Mouse (Mus musculus) forebrain, postnatal 0 days (tissue): ENCODE results near the gene Arntl. TPM values are rescaled to one million over a fixed set of nuclear protein-coding genes. Genes with fewer than 3 reads are reported as not detected.
A peak's percentile ranks its signal among the peaks of the same experiment; 100 is the strongest.

Experiments
- ATAC-seq: fragments of 200-750 bp; cut with Nextera tagmentation; 2 replicates; pipeline ENCODE4 v1.8.0; 2017; ENCODE audit warnings: mild to moderate bottlenecking, moderate library complexity
- DNase-seq: peaks from one replicate; pipeline ENCODE4 v3.0.0-alpha.2; 2015
- H3K27ac ChIP-seq: fragments of 300-500 bp; sonication (generic); 2 replicates; pipeline ENCODE4 v1.5.1; 2014; ENCODE audit warnings: low read depth, mild to moderate bottlenecking, antibody characterized with exemption, low read length, moderate library complexity, mixed read lengths
- H3K27me3 ChIP-seq: fragments of 300-500 bp; sonication (generic); 2 replicates; pipeline ENCODE4 v1.6.1; 2014; ENCODE audit warnings: mild to moderate bottlenecking, low read length, mixed read lengths; ENCODE audit not compliant: insufficient read depth
- H3K36me3 ChIP-seq: fragments of 300-500 bp; sonication (generic); 2 replicates; pipeline ENCODE4 v1.6.1; 2014; ENCODE audit warnings: mild to moderate bottlenecking, moderate library complexity; ENCODE audit not compliant: insufficient read depth
- H3K4me1 ChIP-seq: fragments of 300-500 bp; sonication (generic); 2 replicates; pipeline ENCODE4 v1.6.1; 2014; ENCODE audit warnings: antibody characterized with exemption; ENCODE audit not compliant: insufficient read depth
- H3K4me2 ChIP-seq: fragments of 300-500 bp; sonication (generic); 2 replicates; pipeline ENCODE4 v1.6.1; 2014; ENCODE audit warnings: low read depth, mild to moderate bottlenecking, moderate library complexity
- H3K4me3 ChIP-seq: fragments of 300-500 bp; sonication (generic); 2 replicates; pipeline ENCODE4 v1.5.1; 2014; ENCODE audit warnings: low read depth, low read length, mixed read lengths
- H3K9ac ChIP-seq: fragments of 300-500 bp; sonication (generic); 2 replicates; pipeline ENCODE4 v1.6.1; 2014; ENCODE audit warnings: mild to moderate bottlenecking
- H3K9me3 ChIP-seq: fragments of 300-500 bp; sonication (generic); 2 replicates; pipeline ENCODE4 v1.6.1; 2016; ENCODE audit warnings: low read length
- CTCF ChIP-seq: sonication (generic); IDR thresholded peaks from 2 replicates; pipeline ENCODE4 v1.5.1; 2016; ENCODE audit warnings: antibody characterized with exemption, control low read depth, low read depth
- WGBS: fragments of 180-500 bp; shearing (Covaris S2); extraction: QIAGEN DNeasy Blood & Tissue Kit; methylation state at CpG from one replicate; pipeline ENCODE4 v1.1.7; 2014; 5-methylcytosine and 5-hydroxymethylcytosine counted together
- polyA plus RNA-seq: library from polyadenylated mRNA; unstranded; fragments of >200 nt; fragmentation: Nextera tagmentation; extraction: Ambion mirVana; gene quantifications from 2 replicates; pipeline ENCODE4 v1.2.1, GENCODE M21; 2015
- total RNA-seq: library from RNA; depleted of rRNA; stranded (reverse); fragments of >200 nt; gene quantifications from 2 replicates; pipeline ENCODE4 v1.2.3, GENCODE M21; 2014

Arntl gene
- total and polyA plus RNA-seq, 2 experiments from 2014 or later: 20.7 to 32.4 TPM

- Histone ChIP-seq H3K27ac (no peak overlapping the region), H3K27me3 (no peaks in the 10 kb centered on the region), H3K9ac (no peak overlapping the region), H3K4me3 (no peak overlapping the region), H3K4me2 (no peak overlapping the region), H3K9me3 (no peaks in the 10 kb centered on the region), H3K4me1 (no peaks in the 10 kb centered on the region), H3K36me3 (peaks cover 29% of the 10 kb centered on the region)
- 89% methylated on average over 2 of the region's 2 CpGs for WGBS
- DNase-seq (no peak), ATAC-seq (no peak)
- TF ChIP-seq CTCF: no peak
Measured at GRCm38 (mm10) chr7:113285405-113285804, 78.1 kb downstream of the Arntl start.

DNA sequence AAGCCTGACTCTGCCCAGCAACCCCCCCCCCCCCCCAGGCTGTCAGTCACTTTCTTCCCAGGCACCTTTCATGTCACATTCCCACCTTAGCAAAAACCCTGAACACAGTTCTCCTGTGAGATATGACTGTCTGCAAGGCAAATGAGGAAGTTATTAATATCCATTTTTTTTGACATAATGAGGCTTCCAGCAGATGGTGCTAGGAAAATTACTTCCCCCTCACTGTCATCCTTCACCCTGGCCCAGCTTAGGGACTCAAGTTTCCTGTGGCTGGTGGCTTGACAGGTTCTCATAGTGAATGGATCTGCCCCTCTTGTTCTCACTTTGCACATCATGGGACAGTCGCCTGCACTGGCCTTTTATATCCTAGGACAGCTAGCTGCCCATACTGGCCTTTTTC lies 81.9 kb downstream of the Arntl start:
- Histone ChIP-seq H3K27ac (peak overlapping the region; percentile 21), H3K9ac (no peak overlapping the region), H3K36me3 (peaks cover 28% of the 10 kb centered on the region), H3K27me3 (no peaks in the 10 kb centered on the region), H3K4me1 (no peaks in the 10 kb centered on the region), H3K9me3 (no peaks in the 10 kb centered on the region), H3K4me3 (no peak overlapping the region), H3K4me2 (no peak overlapping the region)
- TF ChIP-seq CTCF: no peak
- peak; percentile 42 for ATAC-seq
- 86% methylated on average over 1 of the region's 1 CpGs for WGBS
- no peak for DNase-seq

DNA sequence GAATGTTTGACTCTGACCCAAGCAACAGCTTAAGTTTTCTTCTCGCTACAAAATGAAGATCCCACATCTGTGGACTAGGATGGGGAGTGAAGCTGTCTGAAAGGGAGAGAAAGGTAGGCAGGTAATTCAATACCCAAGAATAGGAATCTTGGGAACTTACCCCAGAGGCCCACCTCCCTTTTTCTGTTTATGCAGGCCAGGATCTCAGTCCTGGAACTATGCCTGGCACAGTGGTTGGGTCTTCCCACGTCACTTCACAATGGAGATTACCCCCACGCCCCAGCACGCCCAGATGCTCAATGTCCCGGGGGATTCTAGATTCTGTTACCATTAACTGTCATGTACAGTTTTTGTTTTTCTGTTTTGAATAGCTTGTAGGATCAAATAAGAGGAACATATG lies 84.5 kb downstream of the Arntl start:
- no peaks in the 10 kb centered on the region for H3K27me3 ChIP-seq
- no peak overlapping the region for H3K27ac ChIP-seq
- H3K9ac ChIP-seq: no peak overlapping the region
- DNase-seq (no peak), ATAC-seq (no peak)
- no peaks in the 10 kb centered on the region for H3K9me3 ChIP-seq
- peaks cover 25% of the 10 kb centered on the region for H3K36me3 ChIP-seq
- H3K4me2 ChIP-seq: no peak overlapping the region
- WGBS: 80% methylated on average over 5 of the region's 5 CpGs
- H3K4me3 ChIP-seq: no peak overlapping the region
- no peak for TF ChIP-seq CTCF
- H3K4me1 ChIP-seq: no peaks in the 10 kb centered on the region

DNA sequence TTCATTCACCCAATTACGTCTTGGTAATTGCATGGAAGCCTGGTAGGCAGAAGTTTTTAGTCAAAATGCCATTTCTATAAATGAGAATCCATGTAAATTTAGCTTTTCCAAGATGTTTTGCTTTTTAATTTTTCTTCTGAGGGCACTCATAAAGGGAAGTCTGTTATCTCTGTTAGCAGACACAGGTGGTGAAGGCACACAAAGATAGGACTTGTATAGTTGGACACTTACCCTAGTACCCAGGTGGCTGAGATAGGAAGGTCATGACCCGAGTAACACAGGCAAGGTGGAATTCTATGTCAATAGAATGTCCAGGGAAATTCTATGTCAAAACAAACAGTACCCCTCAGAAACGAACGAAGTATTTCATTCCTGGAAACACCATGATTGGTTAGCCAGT lies 84.9 kb downstream of the Arntl start:
- Histone ChIP-seq H3K27me3 (no peaks in the 10 kb centered on the region), H3K36me3 (peaks cover 26% of the 10 kb centered on the region), H3K27ac (no peak overlapping the region), H3K4me3 (no peak overlapping the region), H3K9ac (no peak overlapping the region), H3K4me1 (no peaks in the 10 kb centered on the region), H3K9me3 (no peaks in the 10 kb centered on the region), H3K4me2 (no peak overlapping the region)
- 78% methylated on average over 4 of the region's 4 CpGs for WGBS
- no peak for TF ChIP-seq CTCF
- no peak for ATAC-seq
- no peak for DNase-seq

DNA sequence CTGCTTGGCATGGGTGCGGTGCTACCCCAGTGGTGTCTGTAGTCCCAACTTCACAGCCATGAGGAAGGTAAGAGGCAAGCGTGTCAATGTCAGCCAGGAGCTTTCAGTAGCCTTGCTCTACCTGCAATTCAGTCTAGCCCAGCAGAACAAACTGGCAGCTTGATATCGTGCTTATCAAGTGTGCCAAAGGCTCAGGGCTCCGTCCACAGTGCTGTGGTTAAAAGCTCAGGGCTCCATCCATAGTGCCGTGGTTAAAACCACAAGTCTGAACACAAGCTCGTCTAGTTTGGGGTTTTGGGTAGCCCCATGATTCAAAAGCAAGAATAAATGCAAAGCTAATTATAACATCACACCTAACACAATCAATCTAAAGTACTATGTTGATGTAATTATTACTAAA lies 87.3 kb downstream of the Arntl start:
- Histone ChIP-seq H3K36me3 (peaks cover 21% of the 10 kb centered on the region), H3K4me1 (no peaks in the 10 kb centered on the region), H3K27me3 (no peaks in the 10 kb centered on the region), H3K9ac (no peak overlapping the region), H3K4me2 (no peak overlapping the region), H3K27ac (no peak overlapping the region), H3K9me3 (no peaks in the 10 kb centered on the region), H3K4me3 (no peak overlapping the region)
- no peak for ATAC-seq
- TF ChIP-seq CTCF: no peak
- no peak for DNase-seq
- 89% methylated on average over 6 of the region's 6 CpGs for WGBS

DNA sequence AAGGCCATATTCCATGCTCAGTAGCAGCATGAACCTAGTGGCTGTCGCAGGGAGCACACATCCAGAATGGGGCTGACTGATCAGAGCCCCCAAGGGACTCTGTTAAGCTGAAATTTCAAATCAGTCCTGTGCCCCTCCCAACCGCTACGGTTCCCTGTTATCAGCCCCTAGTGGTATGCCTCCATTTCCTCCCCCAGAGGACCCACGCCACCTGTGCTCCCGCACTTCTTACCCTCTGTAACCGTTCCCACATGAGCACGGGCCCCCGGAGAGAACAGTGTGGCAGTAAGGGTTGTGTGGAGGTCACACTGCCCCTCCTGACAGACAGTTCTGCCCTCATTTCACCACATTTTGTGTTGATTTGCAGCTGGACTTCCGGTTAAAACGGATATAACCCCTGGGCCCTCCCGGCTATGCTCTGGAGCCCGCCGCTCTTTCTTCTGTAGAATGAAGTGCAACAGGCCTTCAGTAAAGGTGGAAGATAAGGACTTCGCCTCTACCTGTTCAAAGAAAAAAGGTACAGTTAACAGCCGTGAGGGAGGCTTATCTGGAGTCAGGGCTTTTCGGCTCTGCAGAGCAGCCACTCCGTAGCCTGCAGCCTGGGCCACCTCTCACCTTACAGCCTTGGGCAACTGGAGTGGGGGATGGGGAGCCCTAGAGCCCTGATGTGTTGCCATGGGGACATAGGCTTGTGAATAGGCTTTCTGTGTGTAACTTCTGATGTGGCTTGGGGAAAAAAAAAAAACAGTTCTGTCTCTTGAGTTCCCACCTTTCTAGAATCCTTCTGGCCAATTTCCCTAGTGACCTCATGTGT lies 88.0 kb downstream of the Arntl start:
- no peaks in the 10 kb centered on the region for H3K27me3 ChIP-seq
- WGBS: 44% methylated on average over 17 of the region's 17 CpGs

DNA sequence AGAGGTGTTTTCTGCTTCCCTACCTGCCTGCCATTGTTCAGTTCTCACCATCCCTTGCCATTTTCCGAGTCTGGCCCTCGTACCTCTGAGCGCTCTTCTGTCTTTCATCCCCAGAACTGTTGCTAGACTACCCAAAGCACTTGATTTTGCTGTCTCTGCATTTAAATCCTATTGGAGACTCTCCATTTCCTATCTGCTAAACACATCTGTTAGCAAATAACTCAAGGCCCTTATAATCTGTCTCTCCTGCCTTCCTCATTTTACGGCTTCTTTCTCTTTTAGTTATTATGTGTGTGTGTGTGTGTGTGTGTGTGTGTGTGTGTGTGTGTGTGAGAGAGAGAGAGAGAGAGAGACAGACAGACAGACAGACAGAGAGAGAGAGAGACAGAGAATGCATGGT lies 90.5 kb downstream of the Arntl start:
- Histone ChIP-seq H3K4me1 (no peaks in the 10 kb centered on the region), H3K4me2 (no peak overlapping the region), H3K9ac (no peak overlapping the region), H3K36me3 (peaks cover 33% of the 10 kb centered on the region), H3K9me3 (no peaks in the 10 kb centered on the region), H3K27ac (no peak overlapping the region), H3K4me3 (no peak overlapping the region), H3K27me3 (no peaks in the 10 kb centered on the region)
- TF ChIP-seq CTCF: no peak
- ATAC-seq (no peak), DNase-seq (no peak)
- 86% methylated on average over 4 of the region's 4 CpGs for WGBS

More for the DNA sequence above, 88.0 kb downstream of the Arntl start:
- Histone ChIP-seq H3K4me3 (no peak overlapping the region), H3K4me1 (no peaks in the 10 kb centered on the region), H3K27ac (no peak overlapping the region; the same call in 1 of the 2 replicates), H3K4me2 (no peak overlapping the region), H3K36me3 (peaks cover 21% of the 10 kb centered on the region), H3K9me3 (no peaks in the 10 kb centered on the region), H3K9ac (no peak overlapping the region)
- DNase-seq (no peak), ATAC-seq (peak; percentile 53; the same call in 1 of the 2 replicates)
- no peak for TF ChIP-seq CTCF
